Mouse (Mus musculus) midbrain, embryonic 16.5 days (tissue): ENCODE results near the gene Dhx8. TPM values are rescaled to one million over a fixed set of nuclear protein-coding genes. Genes with fewer than 3 reads are reported as not detected.
A peak's percentile ranks its signal among the peaks of the same experiment; 100 is the strongest.

ENCODE experiments used
- ATAC-seq: fragments of 200-750 bp; cut with Nextera tagmentation; 2 replicates; pipeline ENCODE4 v1.8.0; 2017; ENCODE audit warnings: moderate TSS enrichment
- H3K27ac ChIP-seq: fragments of 300-500 bp; sonication (generic); 2 replicates; pipeline ENCODE4 v1.5.1; 2014; ENCODE audit warnings: mild to moderate bottlenecking, low read length, mixed read lengths
- H3K27me3 ChIP-seq: fragments of 300-500 bp; sonication (generic); 2 replicates; pipeline ENCODE4 v1.6.1; 2014; ENCODE audit warnings: low read depth, low read length, mixed read lengths; ENCODE audit not compliant: control insufficient read depth, insufficient read depth
- H3K36me3 ChIP-seq: fragments of 300-500 bp; sonication (generic); 2 replicates; pipeline ENCODE4 v1.6.1; 2014; ENCODE audit warnings: mild to moderate bottlenecking, low read length, moderate library complexity, mixed read lengths; ENCODE audit not compliant: control insufficient read depth, insufficient read depth
- H3K4me1 ChIP-seq: fragments of 300-500 bp; sonication (generic); 2 replicates; pipeline ENCODE4 v1.6.1; 2014; ENCODE audit warnings: mild to moderate bottlenecking, low read length, mixed read lengths; ENCODE audit not compliant: control insufficient read depth, insufficient read depth
- H3K4me2 ChIP-seq: fragments of 300-500 bp; sonication (generic); 2 replicates; pipeline ENCODE4 v1.6.1; 2014; ENCODE audit warnings: mild to moderate bottlenecking, low read length, mixed read lengths
- H3K4me3 ChIP-seq: fragments of 300-500 bp; sonication (generic); 2 replicates; pipeline ENCODE4 v1.5.1; 2014; ENCODE audit warnings: low read depth, mild to moderate bottlenecking, low read length, moderate library complexity, mixed read lengths
- H3K9ac ChIP-seq: fragments of 300-500 bp; sonication (generic); 2 replicates; pipeline ENCODE4 v1.6.1; 2014; ENCODE audit warnings: low read depth, low read length, mixed read lengths
- H3K9me3 ChIP-seq: fragments of 300-500 bp; sonication (generic); replicated peaks from 2 replicates; pipeline ENCODE4 v1.6.1; 2014; ENCODE audit warnings: mild to moderate bottlenecking, low read length, mixed read lengths; ENCODE audit not compliant: control insufficient read depth, poor library complexity, severe bottlenecking
- WGBS: fragments of 180-500 bp; shearing (Covaris S2); extraction: QIAGEN DNeasy Blood & Tissue Kit; methylation state at CpG from one replicate; pipeline ENCODE4 v1.1.7; 2014; 5-methylcytosine and 5-hydroxymethylcytosine counted together
- polyA plus RNA-seq: library from polyadenylated mRNA; unstranded; fragments of >200 nt; fragmentation: Nextera tagmentation; extraction: Ambion mirVana; gene quantifications from 2 replicates; pipeline ENCODE4 v1.2.1, GENCODE M21; 2015

Gene Dhx8
- 32.0 and 34.3 TPM in 2 replicates for polyA plus RNA-seq

DNA sequence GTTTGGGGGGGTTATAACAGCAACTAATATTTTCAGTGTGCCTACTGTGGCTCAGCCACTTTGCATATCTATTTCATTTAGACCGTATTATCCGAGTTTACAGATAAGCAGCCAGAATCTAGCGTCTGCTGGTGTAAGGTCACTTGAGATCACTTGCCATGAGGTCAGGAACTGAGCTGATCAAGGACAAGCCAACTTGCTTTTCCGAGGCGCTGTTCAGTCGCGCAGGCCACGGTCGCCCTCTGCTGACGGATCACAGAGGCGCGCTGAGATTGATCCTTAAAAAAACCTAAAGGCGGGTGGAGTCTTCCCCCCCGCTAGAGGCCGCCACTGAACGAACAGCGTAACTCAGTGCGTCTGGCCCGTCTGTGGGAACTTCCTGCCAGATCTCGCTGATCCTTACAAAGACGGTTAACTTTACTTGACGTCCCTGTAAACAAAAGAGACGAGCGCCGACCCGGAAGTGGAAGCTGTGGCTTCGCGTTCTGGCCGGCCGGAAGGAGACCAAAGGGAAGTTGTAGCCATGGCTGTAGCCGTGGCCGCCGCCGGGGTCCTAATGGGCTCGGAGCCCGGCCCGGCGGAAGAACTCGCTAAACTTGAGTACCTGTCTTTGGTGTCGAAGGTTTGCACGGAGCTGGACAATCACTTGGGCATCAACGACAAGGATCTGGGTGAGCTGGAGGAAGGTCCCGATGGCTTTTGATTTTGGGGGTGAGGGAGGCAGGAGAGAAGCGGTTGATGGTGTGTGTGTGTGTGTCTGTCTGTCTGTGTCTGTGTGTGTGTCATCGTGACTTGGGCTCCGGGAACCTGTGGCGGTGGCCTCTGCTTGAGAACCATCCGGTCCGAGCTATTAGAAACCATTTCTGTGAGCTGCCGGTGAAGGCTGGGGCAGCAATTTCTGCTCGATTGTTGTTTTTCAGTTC is at the start of gene Dhx8:
TSS of gene Dhx8 (plus strand) at position 402 of the 923 bp plus-strand sequence.
- peak within 1 kb of the TSS; percentile 80 for H3K4me3 ChIP-seq
- under 1% methylated on average over 51 of the region's 51 CpGs for WGBS
- peaks cover 10% of the 10 kb centered on the region for H3K4me1 ChIP-seq
- H3K36me3 ChIP-seq = peaks cover 18% of the 10 kb centered on the region
- no peaks in the 10 kb centered on the region for H3K9me3 ChIP-seq
- H3K27me3 ChIP-seq = no peaks in the 10 kb centered on the region
- H3K4me2 ChIP-seq = peak within 1 kb of the TSS; percentile 92
- H3K27ac ChIP-seq = peak within 1 kb of the TSS; percentile 76; the same call in 1 of the 2 replicates
- peak within 1 kb of the TSS; percentile 81 for H3K9ac ChIP-seq
- peak; percentile 99 for ATAC-seq

DNA sequence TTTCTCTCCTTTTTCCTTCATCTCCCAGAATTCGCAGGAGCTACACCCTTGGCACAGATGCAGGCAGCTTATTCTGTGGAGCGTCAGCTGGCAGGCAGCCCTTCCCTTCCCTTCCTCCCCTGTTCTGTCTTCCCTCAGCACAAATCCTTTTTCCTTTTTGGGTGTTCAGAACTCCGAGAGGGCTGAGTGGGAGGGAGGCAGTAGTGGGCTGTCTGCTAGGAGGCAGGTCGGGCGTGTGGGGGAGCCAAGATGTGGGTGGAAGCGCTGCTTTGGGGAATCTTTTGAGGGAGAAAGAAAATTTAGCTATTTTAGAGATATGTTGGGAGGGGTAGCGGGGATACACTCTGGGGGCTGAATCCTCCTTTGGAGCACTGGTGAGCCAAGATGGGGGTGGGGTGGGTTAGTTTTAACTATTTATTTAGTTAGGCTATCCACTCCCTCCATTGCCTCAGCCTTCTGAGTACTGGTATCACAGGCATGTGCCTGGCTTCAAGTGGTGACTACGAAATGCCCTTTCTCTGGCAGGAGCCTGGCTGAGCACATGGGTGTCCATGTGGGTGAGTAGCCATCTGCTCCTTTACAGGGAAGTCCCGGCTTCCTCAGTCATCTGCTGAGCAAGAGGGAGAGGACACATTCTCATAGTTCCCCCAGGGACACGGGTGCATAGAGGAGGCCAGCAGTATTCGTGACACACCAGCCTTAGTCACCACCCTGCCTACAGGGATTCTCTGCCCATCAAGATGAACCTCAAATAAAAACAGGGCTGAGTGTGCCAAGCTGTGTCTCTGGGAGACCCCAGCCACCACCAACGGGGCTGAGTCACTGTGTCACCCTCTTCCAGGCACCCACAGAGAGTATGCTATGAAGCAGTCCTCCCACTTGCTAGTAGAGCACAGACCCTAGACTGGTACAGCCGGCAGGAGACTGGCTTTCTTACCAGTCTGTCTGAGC is 45.1 kb upstream of the Dhx8 start:
- no peak overlapping the region for H3K4me3 ChIP-seq
- H3K4me2 ChIP-seq = 0 out of 2 replicates have a peak overlapping the region, but pooled peaks have one; percentile 3
- H3K4me1 ChIP-seq = 0 out of 2 replicates have a peak, but pooled peaks cover 2% of the 10 kb centered on the region
- 59% methylated on average over 13 of the region's 13 CpGs for WGBS
- no peak overlapping the region for H3K9ac ChIP-seq
- H3K27ac ChIP-seq = peak overlapping the region; percentile 48; the same call in 1 of the 2 replicates
- ATAC-seq = peak; percentile 45; the same call in 1 of the 2 replicates
- H3K9me3 ChIP-seq = no peaks in the 10 kb centered on the region
- H3K36me3 ChIP-seq = no peaks in the 10 kb centered on the region
- no peaks in the 10 kb centered on the region for H3K27me3 ChIP-seq

- no peaks in the 10 kb centered on the region for H3K36me3 ChIP-seq
- no peak overlapping the region for H3K4me3 ChIP-seq
- H3K9me3 ChIP-seq = no peaks in the 10 kb centered on the region
- H3K9ac ChIP-seq = no peak overlapping the region
- H3K4me1 ChIP-seq = 0 out of 2 replicates have a peak, but pooled peaks cover 2% of the 10 kb centered on the region
- WGBS = 30% methylated on average over 10 of the region's 10 CpGs
- ATAC-seq = no peak
- H3K27me3 ChIP-seq = no peaks in the 10 kb centered on the region
- H3K4me2 ChIP-seq = no peak overlapping the region
- H3K27ac ChIP-seq = no peak overlapping the region
Observed at GRCm38 (mm10) chr11:101689701-101690113, 43.0 kb upstream of the Dhx8 start.

DNA sequence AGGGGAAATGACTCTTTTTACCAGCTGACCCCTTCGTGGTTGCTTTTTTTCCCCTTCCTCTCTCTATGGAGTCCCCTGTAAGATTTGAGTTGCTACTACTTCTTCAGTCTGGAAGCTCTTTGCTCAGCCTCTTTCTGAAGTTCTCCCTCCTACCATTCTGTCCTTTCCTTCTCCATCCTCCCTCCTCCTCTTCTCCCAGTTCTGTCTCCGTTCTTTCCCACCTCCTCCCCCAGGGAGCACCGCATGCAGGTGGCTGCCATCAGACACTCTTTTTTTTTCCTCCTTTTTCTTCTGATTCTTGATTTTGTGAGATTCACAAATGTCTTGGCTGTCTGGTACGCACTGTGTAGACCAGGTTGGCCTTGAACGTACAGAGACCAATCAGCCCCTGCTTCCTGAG is 42.4 kb upstream of the Dhx8 start:
- 69% methylated on average over 5 of the region's 5 CpGs for WGBS
- H3K9me3 ChIP-seq = no peaks in the 10 kb centered on the region
- no peak for ATAC-seq
- H3K4me3 ChIP-seq = no peak overlapping the region
- H3K4me2 ChIP-seq = no peak overlapping the region
- H3K36me3 ChIP-seq = no peaks in the 10 kb centered on the region
- H3K27ac ChIP-seq = no peak overlapping the region
- H3K27me3 ChIP-seq = no peaks in the 10 kb centered on the region
- no peak overlapping the region for H3K9ac ChIP-seq
- peaks cover 2% of the 10 kb centered on the region; the same call in 1 of the 2 replicates for H3K4me1 ChIP-seq

- no peaks in the 10 kb centered on the region for H3K27me3 ChIP-seq
- H3K4me1 ChIP-seq = peaks cover 10% of the 10 kb centered on the region
- H3K4me2 ChIP-seq = peak overlapping the region; percentile 48
- peak; percentile 67; the same call in 1 of the 2 replicates for ATAC-seq
- under 1% methylated on average over 20 of the region's 20 CpGs for WGBS
- no peaks in the 10 kb centered on the region for H3K9me3 ChIP-seq
- H3K36me3 ChIP-seq = no peaks in the 10 kb centered on the region
- peak overlapping the region; percentile 70 for H3K27ac ChIP-seq
- H3K4me3 ChIP-seq = peak overlapping the region; percentile 15
- H3K9ac ChIP-seq = peak overlapping the region; percentile 49
Observed at GRCm38 (mm10) chr11:101695906-101696661, 36.6 kb upstream of the Dhx8 start.

GRCm38 (mm10) chr11:101697156-101697861 is 35.4 kb upstream of the Dhx8 start:
- Histone ChIP-seq H3K4me1 (peaks cover 10% of the 10 kb centered on the region), H3K4me3 (no peak overlapping the region), H3K36me3 (no peaks in the 10 kb centered on the region), H3K27me3 (no peaks in the 10 kb centered on the region), H3K27ac (peak overlapping the region; percentile 70; the same call in 1 of the 2 replicates), H3K9me3 (no peaks in the 10 kb centered on the region), H3K4me2 (no peak overlapping the region), H3K9ac (no peak overlapping the region)
- no peak for ATAC-seq
- 96% methylated on average over 9 of the region's 9 CpGs for WGBS

DNA sequence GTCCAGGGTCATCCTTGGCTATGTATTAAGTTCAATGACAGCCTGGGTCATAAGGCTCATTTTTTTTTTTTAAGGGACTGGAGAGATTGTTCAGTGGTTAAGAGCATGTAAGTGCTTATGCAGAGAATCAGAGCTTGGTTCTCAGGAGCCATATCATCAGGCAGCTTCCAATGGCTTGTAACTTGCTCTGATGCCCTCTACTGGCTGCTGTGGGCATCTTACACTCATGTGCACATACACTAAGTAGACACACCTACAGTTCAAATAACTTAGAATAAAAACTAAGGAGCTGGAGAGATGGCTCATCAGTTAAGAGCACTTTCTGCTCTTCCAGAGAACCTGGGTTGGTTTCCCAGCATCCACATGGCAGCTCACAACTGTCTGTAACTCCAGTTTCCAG is 34.6 kb upstream of the Dhx8 start:
- ATAC-seq = no peak
- H3K9ac ChIP-seq = no peak overlapping the region
- no peak overlapping the region for H3K27ac ChIP-seq

GRCm38 (mm10) chr11:101699556-101699955 is 33.2 kb upstream of the Dhx8 start:
- H3K27ac ChIP-seq = no peak overlapping the region
- no peaks in the 10 kb centered on the region for H3K36me3 ChIP-seq
- H3K9me3 ChIP-seq = no peaks in the 10 kb centered on the region
- H3K4me3 ChIP-seq = no peak overlapping the region
- H3K9ac ChIP-seq = no peak overlapping the region
- no peak for ATAC-seq
- peaks cover 10% of the 10 kb centered on the region for H3K4me1 ChIP-seq
- WGBS = 92% methylated on average over 1 of the region's 1 CpGs
- no peaks in the 10 kb centered on the region for H3K27me3 ChIP-seq
- H3K4me2 ChIP-seq = no peak overlapping the region

More for the DNA sequence above, 34.6 kb upstream of the Dhx8 start:
- peaks cover 10% of the 10 kb centered on the region for H3K4me1 ChIP-seq
- H3K9me3 ChIP-seq = no peaks in the 10 kb centered on the region
- no peak overlapping the region for H3K4me2 ChIP-seq
- no peaks in the 10 kb centered on the region for H3K36me3 ChIP-seq
- H3K4me3 ChIP-seq = no peak overlapping the region
- H3K27me3 ChIP-seq = no peaks in the 10 kb centered on the region
